Mouse (Mus musculus): ENCODE results near the gene Blzf1. TPM values are rescaled to one million over a fixed set of nuclear protein-coding genes. Genes with fewer than 3 reads are reported as not detected.

Gene Blzf1
- polyA plus RNA-seq (2015; fragmentation: Nextera tagmentation; extraction: Ambion mirVana), result 31.5 and 32.1 TPM in 2 replicates

GRCm38 (mm10) chr1:164307124-164307751 is at the start of gene Blzf1:
Gene Blzf1, minus strand, starts transcription at chr1:164307489.
- peak; percentile 98 for ATAC-seq (ENCODE audit: low FRiP score)
- WGBS, result under 1% methylated on average over 35 of the region's 35 CpGs
- peaks cover 15% of the 10 kb centered on the region for H3K36me3 ChIP-seq

GRCm38 (mm10) chr1:164353443-164353842 is 46.2 kb upstream of the Blzf1 start:
- ATAC-seq (ENCODE audit: low FRiP score), result no peak
- no peak overlapping the region for H3K4me2 ChIP-seq
- H3K9ac ChIP-seq (replicated peaks), result no peak overlapping the region
- H3K4me1 ChIP-seq, result no peaks in the 10 kb centered on the region
- H3K9me3 ChIP-seq (replicated peaks), result no peaks in the 10 kb centered on the region
- WGBS, result 24% methylated on average over 3 of the region's 3 CpGs
- H3K36me3 ChIP-seq, result peaks cover 1% of the 10 kb centered on the region; the same call in 1 of the 2 replicates
- H3K27ac ChIP-seq (replicated peaks), result no peak overlapping the region
- H3K4me3 ChIP-seq (replicated peaks), result no peak overlapping the region
- H3K27me3 ChIP-seq (replicated peaks), result no peaks in the 10 kb centered on the region

More at GRCm38 (mm10) chr1:164307124-164307751, at the start of gene Blzf1:
- H3K9me3 ChIP-seq (replicated peaks), result no peaks in the 10 kb centered on the region
- no peaks in the 10 kb centered on the region for H3K27me3 ChIP-seq (replicated peaks)
- peaks cover 31% of the 10 kb centered on the region for H3K4me1 ChIP-seq
- peak within 1 kb of the TSS; percentile 82 for H3K27ac ChIP-seq (replicated peaks)
- H3K4me3 ChIP-seq (replicated peaks), result peak within 1 kb of the TSS; percentile 71
- H3K4me2 ChIP-seq, result peak within 1 kb of the TSS; percentile 89
- H3K9ac ChIP-seq (replicated peaks), result peak within 1 kb of the TSS; percentile 63

GRCm38 (mm10) chr1:164342161-164342560 is 34.9 kb upstream of the Blzf1 start:
- Histone ChIP-seq H3K27me3 (replicated peaks) (no peaks in the 10 kb centered on the region), H3K36me3 (peaks cover 11% of the 10 kb centered on the region), H3K4me1 (no peaks in the 10 kb centered on the region), H3K9me3 (replicated peaks) (no peaks in the 10 kb centered on the region), H3K27ac (replicated peaks) (no peak overlapping the region), H3K9ac (replicated peaks) (no peak overlapping the region), H3K4me2 (no peak overlapping the region), H3K4me3 (replicated peaks) (no peak overlapping the region)
- WGBS, result 83% methylated on average over 3 of the region's 3 CpGs
- ATAC-seq (ENCODE audit: low FRiP score), result no peak

GRCm38 (mm10) chr1:164335846-164336245 is 28.6 kb upstream of the Blzf1 start:
- 93% methylated on average over 4 of the region's 4 CpGs for WGBS

GRCm38 (mm10) chr1:164335435-164335834 is 28.1 kb upstream of the Blzf1 start:
- Histone ChIP-seq H3K4me1 (no peaks in the 10 kb centered on the region), H3K36me3 (peaks cover 13% of the 10 kb centered on the region; the same call in 1 of the 2 replicates), H3K27me3 (replicated peaks) (no peaks in the 10 kb centered on the region), H3K9ac (replicated peaks) (no peak overlapping the region), H3K27ac (replicated peaks) (no peak overlapping the region), H3K4me2 (no peak overlapping the region), H3K9me3 (replicated peaks) (no peaks in the 10 kb centered on the region), H3K4me3 (replicated peaks) (no peak overlapping the region)
- WGBS, result 97% methylated on average over 3 of the region's 3 CpGs
- ATAC-seq (ENCODE audit: low FRiP score), result no peak

More at GRCm38 (mm10) chr1:164335846-164336245, 28.6 kb upstream of the Blzf1 start:
- H3K27me3 ChIP-seq (replicated peaks), result no peaks in the 10 kb centered on the region
- peaks cover 13% of the 10 kb centered on the region; the same call in 1 of the 2 replicates for H3K36me3 ChIP-seq
- no peak overlapping the region for H3K4me2 ChIP-seq
- no peak overlapping the region for H3K27ac ChIP-seq (replicated peaks)
- no peak for ATAC-seq (ENCODE audit: low FRiP score)
- no peak overlapping the region for H3K4me3 ChIP-seq (replicated peaks)
- no peaks in the 10 kb centered on the region for H3K9me3 ChIP-seq (replicated peaks)
- no peaks in the 10 kb centered on the region for H3K4me1 ChIP-seq
- H3K9ac ChIP-seq (replicated peaks), result no peak overlapping the region

GRCm38 (mm10) chr1:164332559-164332958 is 25.3 kb upstream of the Blzf1 start:
- H3K9ac ChIP-seq (replicated peaks), result no peak overlapping the region
- no peak overlapping the region for H3K27ac ChIP-seq (replicated peaks)
- no peaks in the 10 kb centered on the region for H3K4me1 ChIP-seq
- H3K4me3 ChIP-seq (replicated peaks), result no peak overlapping the region
- WGBS, result 88% methylated on average over 11 of the region's 11 CpGs
- no peak overlapping the region for H3K4me2 ChIP-seq
- peaks cover 16% of the 10 kb centered on the region; the same call in 1 of the 2 replicates for H3K36me3 ChIP-seq
- H3K27me3 ChIP-seq (replicated peaks), result no peaks in the 10 kb centered on the region
- no peak for ATAC-seq (ENCODE audit: low FRiP score)
- no peaks in the 10 kb centered on the region for H3K9me3 ChIP-seq (replicated peaks)

- WGBS, result 60% methylated on average over 7 of the region's 7 CpGs
- Histone ChIP-seq H3K27me3 (replicated peaks) (no peaks in the 10 kb centered on the region), H3K4me2 (no peak overlapping the region), H3K9ac (replicated peaks) (no peak overlapping the region), H3K4me3 (replicated peaks) (no peak overlapping the region), H3K4me1 (peaks cover 4% of the 10 kb centered on the region), H3K27ac (replicated peaks) (no peak overlapping the region), H3K9me3 (replicated peaks) (no peaks in the 10 kb centered on the region), H3K36me3 (0 out of 2 replicates have a peak, but pooled peaks cover 3% of the 10 kb centered on the region)
- ATAC-seq (ENCODE audit: low FRiP score), result no peak
These were observed 20.5 kb upstream of the Blzf1 start for GRCm38 (mm10) chr1:164327764-164328163.

GRCm38 (mm10) chr1:164326600-164327155 is 19.4 kb upstream of the Blzf1 start:
- ATAC-seq (ENCODE audit: low FRiP score), result no peak
- Histone ChIP-seq H3K27me3 (replicated peaks) (no peaks in the 10 kb centered on the region), H3K27ac (replicated peaks) (no peak overlapping the region), H3K4me1 (peaks cover 4% of the 10 kb centered on the region), H3K9me3 (replicated peaks) (no peaks in the 10 kb centered on the region), H3K4me2 (no peak overlapping the region), H3K9ac (replicated peaks) (no peak overlapping the region), H3K4me3 (replicated peaks) (no peak overlapping the region), H3K36me3 (0 out of 2 replicates have a peak, but pooled peaks cover 3% of the 10 kb centered on the region)
- 49% methylated on average over 6 of the region's 6 CpGs for WGBS

- ATAC-seq (ENCODE audit: low FRiP score), result no peak
- H3K27ac ChIP-seq (replicated peaks), result no peak overlapping the region
These were observed 17.6 kb upstream of the Blzf1 start for GRCm38 (mm10) chr1:164324878-164325277.

GRCm38 (mm10) chr1:164324221-164324620 is 16.9 kb upstream of the Blzf1 start:
- WGBS, result 96% methylated on average over 4 of the region's 4 CpGs

More at GRCm38 (mm10) chr1:164324878-164325277, 17.6 kb upstream of the Blzf1 start:
- H3K9ac ChIP-seq (replicated peaks), result no peak overlapping the region
- no peaks in the 10 kb centered on the region for H3K9me3 ChIP-seq (replicated peaks)
- 0 out of 2 replicates have a peak, but pooled peaks cover 3% of the 10 kb centered on the region for H3K36me3 ChIP-seq
- H3K27me3 ChIP-seq (replicated peaks), result no peaks in the 10 kb centered on the region
- WGBS, result 88% methylated on average over 2 of the region's 2 CpGs
- H3K4me2 ChIP-seq, result no peak overlapping the region
- H3K4me1 ChIP-seq, result peaks cover 7% of the 10 kb centered on the region
- H3K4me3 ChIP-seq (replicated peaks), result no peak overlapping the region

GRCm38 (mm10) chr1:164322987-164323650 is 15.8 kb upstream of the Blzf1 start:
- no peak overlapping the region for H3K4me3 ChIP-seq (replicated peaks)
- H3K9ac ChIP-seq (replicated peaks), result no peak overlapping the region
- WGBS, result 83% methylated on average over 8 of the region's 8 CpGs
- no peak overlapping the region for H3K4me2 ChIP-seq
- no peaks in the 10 kb centered on the region for H3K27me3 ChIP-seq (replicated peaks)
- no peak for ATAC-seq (ENCODE audit: low FRiP score)
- H3K27ac ChIP-seq (replicated peaks), result no peak overlapping the region
- H3K36me3 ChIP-seq, result 0 out of 2 replicates have a peak, but pooled peaks cover under 1% of the 10 kb centered on the region
- H3K9me3 ChIP-seq (replicated peaks), result no peaks in the 10 kb centered on the region
- peaks cover 7% of the 10 kb centered on the region for H3K4me1 ChIP-seq

More at GRCm38 (mm10) chr1:164324221-164324620, 16.9 kb upstream of the Blzf1 start:
- no peaks in the 10 kb centered on the region for H3K9me3 ChIP-seq (replicated peaks)
- H3K4me3 ChIP-seq (replicated peaks), result no peak overlapping the region
- H3K27me3 ChIP-seq (replicated peaks), result no peaks in the 10 kb centered on the region
- ATAC-seq (ENCODE audit: low FRiP score), result no peak
- 0 out of 2 replicates have a peak, but pooled peaks cover 3% of the 10 kb centered on the region for H3K36me3 ChIP-seq
- no peak overlapping the region for H3K9ac ChIP-seq (replicated peaks)
- peaks cover 7% of the 10 kb centered on the region for H3K4me1 ChIP-seq
- no peak overlapping the region for H3K27ac ChIP-seq (replicated peaks)
- no peak overlapping the region for H3K4me2 ChIP-seq
